7 mouse cellular contexts compared by ENCODE assay signal in genomic region chr5:113015236-113016061, GRCm38 (mm10). TPM values are rescaled to one million over a fixed set of nuclear protein-coding genes. Genes with fewer than 3 reads are reported as not detected.
DNase-seq lines count a peak whose midpoint lies in the region; ATAC-seq and TF ChIP-seq lines count a peak whose summit lies in the region.

TSS of gene Grk3 (minus strand) at chr5:113015791.

- peak within 1 kb of the TSS; percentile 74 for H3K9ac ChIP-seq in embryonic facial prominence, embryonic 11.5 days (replicated peaks; ENCODE audit: low read length)
- H3K9ac ChIP-seq in limb, embryonic 15.5 days, result peak within 1 kb of the TSS; percentile 61
- peak within 1 kb of the TSS; percentile 67 for H3K9ac ChIP-seq in midbrain, embryonic 13.5 days (replicated peaks)

- TF ChIP-seq POLR2A in brain, embryonic 14.5 days (IDR thresholded peaks at IDR 0.05; ENCODE audit: borderline replicate concordance, extremely low read depth, insufficient read depth, insufficient read length, poor library complexity, severe bottlenecking), result peak; percentile 84

- 4% methylated on average over 40 of the region's 52 CpGs for WGBS in embryonic facial prominence, embryonic 11.5 days
- 5% methylated on average over 30 of the region's 52 CpGs for WGBS in heart, embryonic 10.5 days
- WGBS in limb, embryonic 15.5 days, result 3% methylated on average over 41 of the region's 52 CpGs
- 6% methylated on average over 32 of the region's 52 CpGs for WGBS in midbrain, embryonic 13.5 days

- H3K27ac ChIP-seq in embryonic facial prominence, embryonic 11.5 days (replicated peaks; ENCODE audit: low read depth, low read length), result no peak within 1 kb of the TSS
- H3K27ac ChIP-seq in heart, embryonic 10.5 days, result peak within 1 kb of the TSS; percentile 90
- H3K27ac ChIP-seq in limb, embryonic 15.5 days, result no peak within 1 kb of the TSS; the same call in 1 of the 2 replicates
- no peak within 1 kb of the TSS; the same call in 1 of the 2 replicates for H3K27ac ChIP-seq in midbrain, embryonic 13.5 days

- peak; percentile 63 for ATAC-seq in embryonic facial prominence, embryonic 11.5 days (replicated peaks; ENCODE audit: insufficient number of reproducible peaks, low FRiP score, low TSS enrichment, low read depth)
- peak; percentile 67 for ATAC-seq in limb, embryonic 15.5 days (ENCODE audit: insufficient number of reproducible peaks, low FRiP score, low TSS enrichment, low read depth)
- peak; percentile 76 for ATAC-seq in midbrain, embryonic 13.5 days

- H3K4me2 ChIP-seq in embryonic facial prominence, embryonic 11.5 days (ENCODE audit: low read depth, low read length), result peak within 1 kb of the TSS; percentile 72
- H3K4me2 ChIP-seq in limb, embryonic 15.5 days, result peak within 1 kb of the TSS; percentile 84
- H3K4me2 ChIP-seq in midbrain, embryonic 13.5 days (replicated peaks), result peak within 1 kb of the TSS; percentile 69

- H3K4me3 ChIP-seq in embryonic facial prominence, embryonic 11.5 days (ENCODE audit: low read depth, low read length), result peak within 1 kb of the TSS; percentile 61
- H3K4me3 ChIP-seq in heart, embryonic 10.5 days, result peak within 1 kb of the TSS; percentile 74
- H3K4me3 ChIP-seq in limb, embryonic 15.5 days, result peak within 1 kb of the TSS; percentile 69
- peak within 1 kb of the TSS; percentile 61 for H3K4me3 ChIP-seq in midbrain, embryonic 13.5 days (replicated peaks)

- peak; percentile 70 for DNase-seq in brain, embryonic 14.5 days (ENCODE audit: low read depth)
- peak; percentile 74 for DNase-seq in embryonic facial prominence, embryonic 11.5 days (ENCODE audit: low spot score)
- DNase-seq in heart, embryonic 10.5 days (ENCODE audit: low spot score), result no peak
- peak; percentile 54 for DNase-seq in kidney, adult 9 months
- DNase-seq in spleen, postnatal 36 days (ENCODE audit: low spot score in 2 of 2), result peak; percentile 54 to 57

- no peaks in the 10 kb centered on the region for H3K36me3 ChIP-seq in embryonic facial prominence, embryonic 11.5 days (replicated peaks; ENCODE audit: control insufficient read depth, insufficient read depth, low read depth, low read length)
- H3K36me3 ChIP-seq in heart, embryonic 10.5 days, result peaks cover 4% of the 10 kb centered on the region; the same call in 1 of the 2 replicates
- no peaks in the 10 kb centered on the region for H3K36me3 ChIP-seq in limb, embryonic 15.5 days
- no peaks in the 10 kb centered on the region for H3K36me3 ChIP-seq in midbrain, embryonic 13.5 days

- no peaks in the 10 kb centered on the region for H3K9me3 ChIP-seq in embryonic facial prominence, embryonic 11.5 days (replicated peaks; ENCODE audit: control insufficient read depth, low read length)
- no peaks in the 10 kb centered on the region for H3K9me3 ChIP-seq in heart, embryonic 10.5 days
- H3K9me3 ChIP-seq in limb, embryonic 15.5 days, result no peaks in the 10 kb centered on the region
- H3K9me3 ChIP-seq in midbrain, embryonic 13.5 days, result no peaks in the 10 kb centered on the region

- H3K27me3 ChIP-seq in embryonic facial prominence, embryonic 11.5 days (ENCODE audit: control insufficient read depth, insufficient read depth, low read length), result no peaks in the 10 kb centered on the region; the same call in 1 of the 2 replicates
- H3K27me3 ChIP-seq in heart, embryonic 10.5 days (ENCODE audit: insufficient read depth, poor library complexity, severe bottlenecking), result 0 out of 2 replicates have a peak, but pooled peaks cover 3% of the 10 kb centered on the region
- 0 out of 2 replicates have a peak, but pooled peaks cover 4% of the 10 kb centered on the region for H3K27me3 ChIP-seq in limb, embryonic 15.5 days
- peaks cover 6% of the 10 kb centered on the region for H3K27me3 ChIP-seq in midbrain, embryonic 13.5 days

- peaks cover 3% of the 10 kb centered on the region; the same call in 1 of the 2 replicates for H3K4me1 ChIP-seq in embryonic facial prominence, embryonic 11.5 days (ENCODE audit: control insufficient read depth, insufficient read depth, low read length)
- H3K4me1 ChIP-seq in heart, embryonic 10.5 days, result peaks cover 49% of the 10 kb centered on the region
- peaks cover 17% of the 10 kb centered on the region for H3K4me1 ChIP-seq in limb, embryonic 15.5 days
- peaks cover 26% of the 10 kb centered on the region for H3K4me1 ChIP-seq in midbrain, embryonic 13.5 days (replicated peaks)

- no peak for TF ChIP-seq CTCF in brain, embryonic 14.5 days (IDR thresholded peaks at IDR 0.05; ENCODE audit: borderline replicate concordance, extremely low read depth, insufficient read depth, insufficient read length)

RNA-seq across cellular contexts. Expression of gene Grk3, which starts in this region (rescaled TPM):
- 13.1 and 26.0 TPM in 2 replicates for polyA plus RNA-seq in brain, embryonic 14.5 days (2012; rRNA removed)
- 2.7 and 5.0 TPM in 2 replicates for polyA plus RNA-seq in embryonic facial prominence, embryonic 11.5 days (2014; fragmentation: Nextera tagmentation; extraction: Ambion mirVana)
- 10.6 and 13.3 TPM in 2 replicates for polyA plus RNA-seq in heart, embryonic 10.5 days (2016; fragmentation: Nextera tagmentation; extraction: Ambion mirVana)
- 7.2 and 7.8 TPM in 2 replicates for polyA plus RNA-seq in limb, embryonic 15.5 days (2015; fragmentation: Nextera tagmentation; extraction: Ambion mirVana)
- polyA plus RNA-seq in midbrain, embryonic 13.5 days (2015; fragmentation: Nextera tagmentation; extraction: Ambion mirVana), result 15.1 and 16.5 TPM in 2 replicates
